Mouse (Mus musculus): ENCODE results near the gene Eif5a. TPM values are rescaled to one million over a fixed set of nuclear protein-coding genes. Genes with fewer than 3 reads are reported as not detected.

The Eif5a gene
- 1,000 to 10,000 TPM; 1,226 to 1,635 TPM for polyA plus RNA-seq (2017; shearing (Covaris generic))

GRCm38 (mm10) chr11:69921114-69922011, at the start of gene Eif5a:
Gene Eif5a (minus strand): TSS chr11:69921958.

GRCm38 (mm10) chr11:69964650-69965270, 43.0 kb upstream of the Eif5a start, which contains the start of gene Cldn7:
Gene Cldn7 (plus strand): TSS chr11:69964779.

GRCm38 (mm10) chr11:69948066-69948762, 26.5 kb upstream of the Eif5a start, which contains the start of gene Slc2a4:
Gene Slc2a4 (minus strand): TSS chr11:69948188.

GRCm38 (mm10) chr11:69935137-69935879, 13.6 kb upstream of the Eif5a start, which contains the start of gene Ybx2:
Gene Ybx2 (plus strand): TSS chr11:69935796.

GRCm38 (mm10) chr11:69913554-69914371, 8.0 kb downstream of the Eif5a start, which contains the start of gene Gps2:
Gene Gps2 (plus strand): TSS chr11:69913888.

GRCm38 (mm10) chr11:69900471-69901405, 21.0 kb downstream of the Eif5a start, which contains the start of the genes 2810408A11Rik and Neurl4:
Gene 2810408A11Rik (minus strand): TSS chr11:69900987.
Gene Neurl4 (plus strand): TSS chr11:69901072.

GRCm38 (mm10) chr11:69895291-69895690, 26.5 kb downstream of the Eif5a start, which contains the start of gene Acap1:
Gene Acap1 (minus strand): TSS chr11:69895539.

GRCm38 (mm10) chr11:69880853-69881603, 40.7 kb downstream of the Eif5a start, which contains the start of gene Kctd11:
Gene Kctd11 (minus strand): TSS chr11:69881406.

GRCm38 (mm10) chr11:69877878-69878277, 43.9 kb downstream of the Eif5a start, which contains the start of gene Tmem95:
Gene Tmem95 (minus strand): TSS chr11:69878018.

Other genes with a start within 250 kb of the Eif5a start
- 100 to 1,000 TPM; 550 to 657 TPM for gene Eif4a1, start 249.5 kb downstream of the Eif5a start, polyA plus RNA-seq (2017; shearing (Covaris generic))
- 10 to 100 TPM; 47.4 to 49.1 TPM for gene Senp3, start 239.9 kb downstream of the Eif5a start, polyA plus RNA-seq (2017; shearing (Covaris generic))
- under 1 TPM; 0.13 to 0.34 TPM for gene Tnfsf13, start 236.2 kb downstream of the Eif5a start, polyA plus RNA-seq (2017; shearing (Covaris generic))
- gene Tnfsf12, start 226.1 kb downstream of the Eif5a start, polyA plus RNA-seq (2017; shearing (Covaris generic)): under 1 TPM; 0.31 to 0.42 TPM
- gene Tnfsfm13, start 225.9 kb downstream of the Eif5a start, polyA plus RNA-seq (2017; shearing (Covaris generic)): under 1 TPM; 0.08 to 0.44 TPM
- gene Polr2a, start 163.3 kb downstream of the Eif5a start, polyA plus RNA-seq (2017; shearing (Covaris generic)): 10 to 100 TPM; 30.9 to 45.6 TPM
- not detected for gene Slc35g3, start 160.0 kb downstream of the Eif5a start, polyA plus RNA-seq (2017; shearing (Covaris generic))
- gene Zbtb4, start 156.0 kb downstream of the Eif5a start, polyA plus RNA-seq (2017; shearing (Covaris generic)): 1 to 10 TPM; 4.9 to 5.8 TPM
- gene Chrnb1, start 126.0 kb downstream of the Eif5a start, polyA plus RNA-seq (2017; shearing (Covaris generic)): 1 to 10 TPM; 1.6 to 3.6 TPM
- gene Fgf11, start 120.1 kb downstream of the Eif5a start, polyA plus RNA-seq (2017; shearing (Covaris generic)): not detected
- under 1 TPM in 1 of 2 experiments, not detected in 1; 0.38 TPM for gene Tmem102, start 116.3 kb downstream of the Eif5a start, polyA plus RNA-seq (2017; shearing (Covaris generic))
- not detected for gene Gm39566, start 106.7 kb downstream of the Eif5a start, polyA plus RNA-seq (2017; shearing (Covaris generic))
- gene Spem2, start 103.5 kb downstream of the Eif5a start, polyA plus RNA-seq (2017; shearing (Covaris generic)): not detected
- not detected for gene Spem1, start 99.8 kb downstream of the Eif5a start, polyA plus RNA-seq (2017; shearing (Covaris generic))
- gene Nlgn2, start 84.2 kb downstream of the Eif5a start, polyA plus RNA-seq (2017; shearing (Covaris generic)): under 1 TPM; 0.24 to 0.34 TPM
- gene Tmem256, start 83.4 kb downstream of the Eif5a start, polyA plus RNA-seq (2017; shearing (Covaris generic)): 100 to 1,000 TPM; 109 to 131 TPM
- 10 to 100 TPM; 19.0 to 36.8 TPM for gene Plscr3, start 75.6 kb downstream of the Eif5a start, polyA plus RNA-seq (2017; shearing (Covaris generic))
- gene Tnk1, start 63.2 kb downstream of the Eif5a start, polyA plus RNA-seq (2017; shearing (Covaris generic)): not detected
- gene Tmem95, start 43.9 kb downstream of the Eif5a start, polyA plus RNA-seq (2017; shearing (Covaris generic)): not detected
- gene Kctd11, start 40.6 kb downstream of the Eif5a start, polyA plus RNA-seq (2017; shearing (Covaris generic)): 1 to 10 TPM in 1 of 2 experiments, under 1 TPM in 1; 0.39 to 3.3 TPM
- 100 to 1,000 TPM; 299 to 487 TPM for gene Acap1, start 26.4 kb downstream of the Eif5a start, polyA plus RNA-seq (2017; shearing (Covaris generic))
- 1 to 10 TPM; 1.5 to 4.2 TPM for gene 2810408A11Rik, start 21.0 kb downstream of the Eif5a start, polyA plus RNA-seq (2017; shearing (Covaris generic))
- 1 to 10 TPM; 5.2 to 6.2 TPM for gene Neurl4, start 20.9 kb downstream of the Eif5a start, polyA plus RNA-seq (2017; shearing (Covaris generic))
- gene Gps2, start 8.1 kb downstream of the Eif5a start, polyA plus RNA-seq (2017; shearing (Covaris generic)): 100 to 1,000 TPM; 148 to 174 TPM
- not detected for gene Ybx2, start 13.8 kb upstream of the Eif5a start, polyA plus RNA-seq (2017; shearing (Covaris generic))
- not detected for gene Slc2a4, start 26.2 kb upstream of the Eif5a start, polyA plus RNA-seq (2017; shearing (Covaris generic))
- gene Cldn7, start 42.8 kb upstream of the Eif5a start, polyA plus RNA-seq (2017; shearing (Covaris generic)): under 1 TPM in 1 of 2 experiments, not detected in 1; 0.49 TPM
- gene Ctdnep1, start 59.2 kb upstream of the Eif5a start, polyA plus RNA-seq (2017; shearing (Covaris generic)): 100 to 1,000 TPM in 1 of 2 experiments, 10 to 100 TPM in 1; 88.2 to 126 TPM
- 100 to 1,000 TPM in 1 of 2 experiments, 10 to 100 TPM in 1; 57.5 to 119 TPM for gene Elp5, start 60.6 kb upstream of the Eif5a start, polyA plus RNA-seq (2017; shearing (Covaris generic))
- 100 to 1,000 TPM; 433 to 450 TPM for gene Gabarap, start 69.2 kb upstream of the Eif5a start, polyA plus RNA-seq (2017; shearing (Covaris generic))
- 10 to 100 TPM; 80.2 to 94.0 TPM for gene Phf23, start 73.8 kb upstream of the Eif5a start, polyA plus RNA-seq (2017; shearing (Covaris generic))
- 10 to 100 TPM; 14.2 to 22.1 TPM for gene Dvl2, start 78.6 kb upstream of the Eif5a start, polyA plus RNA-seq (2017; shearing (Covaris generic))
- 100 to 1,000 TPM; 104 to 130 TPM for gene Acadvl, start 93.5 kb upstream of the Eif5a start, polyA plus RNA-seq (2017; shearing (Covaris generic))
- gene Dlg4, start 95.0 kb upstream of the Eif5a start, polyA plus RNA-seq (2017; shearing (Covaris generic)): 1 to 10 TPM; 5.6 to 5.7 TPM
- gene Asgr1, start 132.1 kb upstream of the Eif5a start, polyA plus RNA-seq (2017; shearing (Covaris generic)): not detected
- gene Asgr2, start 170.7 kb upstream of the Eif5a start, polyA plus RNA-seq (2017; shearing (Covaris generic)): not detected
- gene Mgl2, start 208.4 kb upstream of the Eif5a start, polyA plus RNA-seq (2017; shearing (Covaris generic)): under 1 TPM; 0.32 to 0.76 TPM
- gene Clec10a, start 234.2 kb upstream of the Eif5a start, polyA plus RNA-seq (2017; shearing (Covaris generic)): 1 to 10 TPM in 1 of 2 experiments, not detected in 1; 5.3 TPM